Mouse (Mus musculus) cortical plate, adult 2 months (tissue): ENCODE measurements at regions not wholly inside any gene's neighbourhood (a gene's known extent, or its start where the extent isn't known, plus 50 kb on each side); places are given as distances from the start of the nearest gene placed in this dataset.

ENCODE experiments used
- H3K27ac ChIP-seq: fragments of 200-500 bp; 2 replicates; pipeline ENCODE4 v1.5.1; 2012; ENCODE audit warnings: low read length, control low read depth, inconsistent platforms; ENCODE audit not compliant: insufficient read depth
- H3K4me1 ChIP-seq: fragments of 200-500 bp; 2 replicates; pipeline ENCODE4 v1.6.1; 2011; ENCODE audit warnings: low read length; ENCODE audit not compliant: control insufficient read depth, insufficient read depth
- H3K4me3 ChIP-seq: fragments of 200-500 bp; 2 replicates; pipeline ENCODE4 v1.5.1; 2011; ENCODE audit warnings: mild to moderate bottlenecking, low read length, control low read depth; ENCODE audit not compliant: insufficient read depth
- CTCF ChIP-seq: fragments of 200-500 bp; IDR thresholded peaks from 2 replicates; pipeline ENCODE4 v1.5.1; 2011; ENCODE audit warnings: mild to moderate bottlenecking, control low read depth, low read length; ENCODE audit not compliant: insufficient read depth; ENCODE audit errors: extremely low read depth
- POLR2A ChIP-seq: fragments of 200-500 bp; IDR thresholded peaks from 2 replicates; pipeline ENCODE4 v1.6.1; 2011; ENCODE audit warnings: mild to moderate bottlenecking, low read length, control low read depth; ENCODE audit not compliant: insufficient read depth; ENCODE audit errors: extremely low read depth

GRCm38 (mm10) chr15:65646470-65646869 lies 631.8 kb upstream of the Gm21961 start:
- Histone ChIP-seq H3K27ac (no peak overlapping the region), H3K4me1 (no peaks in the 10 kb centered on the region), H3K4me3 (no peak overlapping the region)
- TF ChIP-seq CTCF = no peak
- TF ChIP-seq POLR2A = no peak

- no peak overlapping the region for H3K4me3 ChIP-seq
- no peak overlapping the region for H3K27ac ChIP-seq
- H3K4me1 ChIP-seq = no peaks in the 10 kb centered on the region
- TF ChIP-seq CTCF (no peak), POLR2A (no peak)
Observed at GRCm38 (mm10) chr15:65639484-65639883, 624.8 kb upstream of the Gm21961 start.

- Histone ChIP-seq H3K4me1 (no peaks in the 10 kb centered on the region), H3K4me3 (no peak overlapping the region), H3K27ac (no peak overlapping the region)
- TF ChIP-seq POLR2A = no peak
- peak; percentile 89 for TF ChIP-seq CTCF
Observed at GRCm38 (mm10) chr15:65637520-65638184, 622.9 kb upstream of the Gm21961 start.

- TF ChIP-seq POLR2A = no peak
- TF ChIP-seq CTCF = no peak
- Histone ChIP-seq H3K4me1 (no peaks in the 10 kb centered on the region), H3K4me3 (no peak overlapping the region), H3K27ac (no peak overlapping the region)
Observed at GRCm38 (mm10) chr15:65632440-65632839, 617.7 kb upstream of the Gm21961 start.

- H3K4me3 ChIP-seq = no peak overlapping the region
- TF ChIP-seq POLR2A = no peak
- no peak for TF ChIP-seq CTCF
Observed at GRCm38 (mm10) chr15:65630476-65630875, 615.8 kb upstream of the Gm21961 start.

GRCm38 (mm10) chr15:65592718-65593477 lies 578.2 kb upstream of the Gm21961 start:
- no peak overlapping the region for H3K4me3 ChIP-seq
- H3K27ac ChIP-seq = no peak overlapping the region
- no peak for TF ChIP-seq POLR2A
- peak; percentile 50 for TF ChIP-seq CTCF
- H3K4me1 ChIP-seq = peaks cover 2% of the 10 kb centered on the region; the same call in 1 of the 2 replicates

More at GRCm38 (mm10) chr15:65630476-65630875, 615.8 kb upstream of the Gm21961 start:
- Histone ChIP-seq H3K4me1 (no peaks in the 10 kb centered on the region), H3K27ac (no peak overlapping the region)

GRCm38 (mm10) chr15:65585566-65585965 lies 570.9 kb upstream of the Gm21961 start:
- Histone ChIP-seq H3K4me1 (no peaks in the 10 kb centered on the region), H3K27ac (no peak overlapping the region), H3K4me3 (no peak overlapping the region)
- TF ChIP-seq CTCF = no peak
- TF ChIP-seq POLR2A = no peak

- no peak overlapping the region for H3K4me3 ChIP-seq
- H3K4me1 ChIP-seq = no peaks in the 10 kb centered on the region
- H3K27ac ChIP-seq = no peak overlapping the region
- TF ChIP-seq POLR2A = no peak
- no peak for TF ChIP-seq CTCF
Observed at GRCm38 (mm10) chr15:65579353-65579752, 564.6 kb upstream of the Gm21961 start.

GRCm38 (mm10) chr15:65567931-65568330 lies 553.2 kb upstream of the Gm21961 start:
- no peak overlapping the region for H3K27ac ChIP-seq
- H3K4me3 ChIP-seq = no peak overlapping the region
- TF ChIP-seq POLR2A = no peak
- TF ChIP-seq CTCF = no peak
- peaks cover 2% of the 10 kb centered on the region; the same call in 1 of the 2 replicates for H3K4me1 ChIP-seq

- TF ChIP-seq POLR2A (no peak), CTCF (no peak)
- Histone ChIP-seq H3K4me3 (no peak overlapping the region), H3K4me1 (no peaks in the 10 kb centered on the region), H3K27ac (no peak overlapping the region)
Observed at GRCm38 (mm10) chr15:65557846-65558835, 543.4 kb upstream of the Gm21961 start.
